Mouse (Mus musculus): ENCODE results near the gene Gclc.

Gclc gene

DNA sequence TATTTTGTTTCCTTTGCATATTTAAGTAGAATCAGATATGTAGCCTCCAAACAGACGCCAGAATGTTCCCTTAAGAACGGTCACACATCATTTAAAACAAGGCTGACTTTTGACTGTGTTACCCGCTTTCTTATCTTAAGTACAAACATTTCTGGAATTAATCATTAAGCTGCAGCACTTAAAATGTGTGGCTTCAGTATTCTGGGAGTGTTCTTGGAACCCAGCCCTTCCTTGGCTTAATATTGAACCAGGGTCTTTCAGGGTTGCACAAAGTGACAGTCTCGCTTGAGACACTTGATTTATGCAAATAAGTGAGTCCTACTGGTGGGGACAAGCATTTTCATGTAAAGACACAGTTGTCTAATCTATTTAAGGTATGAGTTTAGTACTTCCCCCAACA is 27.9 kb downstream of the Gclc start:
- DNase-seq (ENCODE audit: low read depth, low spot score) = no peak

DNA sequence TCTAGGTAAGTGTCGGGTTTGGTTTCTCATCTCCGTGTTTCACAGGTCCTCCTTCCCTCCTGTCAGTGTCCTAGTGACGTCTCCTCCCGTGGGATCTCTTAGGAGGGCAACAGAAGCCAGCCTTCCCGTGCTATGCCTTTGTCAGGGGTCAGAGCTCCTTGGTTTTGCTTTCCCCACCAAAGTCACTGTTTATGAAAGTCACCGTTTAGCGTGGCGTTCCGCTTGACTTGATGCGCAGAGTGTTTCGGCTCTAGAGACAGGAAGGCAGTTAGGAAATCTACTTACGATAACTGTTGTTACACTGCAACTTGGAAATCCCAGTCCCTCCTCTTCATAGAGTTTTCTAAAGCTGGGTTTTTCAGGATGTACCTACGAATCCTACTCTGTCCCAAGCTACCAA is 28.7 kb downstream of the Gclc start:
- DNase-seq (ENCODE audit: low read depth, low spot score) = no peak

DNA sequence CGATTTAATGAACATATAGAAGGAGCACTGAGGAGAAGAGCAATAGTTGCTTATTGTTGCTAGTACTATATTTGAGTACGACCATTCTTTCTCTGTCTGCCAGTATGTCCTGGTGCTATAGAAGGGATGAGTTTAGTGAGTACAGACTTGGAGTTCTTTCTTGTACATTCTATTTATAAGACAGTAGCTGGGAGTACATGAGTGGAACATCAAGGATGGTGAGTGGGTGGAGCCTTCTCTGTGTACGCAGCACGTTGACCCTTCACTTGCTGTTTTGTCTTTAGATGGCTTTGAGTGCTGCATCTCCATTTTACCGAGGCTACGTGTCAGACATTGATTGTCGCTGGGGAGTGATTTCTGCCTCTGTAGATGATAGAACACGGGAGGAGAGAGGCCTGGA is 31.1 kb downstream of the Gclc start:
- no peak for DNase-seq (ENCODE audit: low read depth, low spot score)

DNA sequence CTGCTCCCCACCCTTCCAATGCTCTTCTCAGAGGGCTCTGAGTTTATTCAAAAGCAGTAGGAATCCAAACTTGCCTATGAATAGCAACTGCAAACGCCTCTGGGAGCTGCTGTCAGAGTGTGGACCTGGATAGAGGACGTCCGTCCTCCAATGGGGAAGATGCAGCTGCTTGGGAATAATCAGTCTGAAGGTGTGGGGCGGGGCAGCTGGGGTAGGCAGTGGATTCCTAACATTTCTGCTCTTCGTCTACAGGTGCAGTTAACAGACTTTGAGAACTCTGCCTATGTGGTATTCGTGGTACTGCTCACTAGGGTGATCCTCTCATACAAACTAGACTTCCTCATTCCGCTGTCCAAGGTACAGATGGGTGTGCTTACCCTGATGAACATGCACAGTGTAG is 33.6 kb downstream of the Gclc start:
- DNase-seq (ENCODE audit: low read depth, low spot score) = no peak

DNA sequence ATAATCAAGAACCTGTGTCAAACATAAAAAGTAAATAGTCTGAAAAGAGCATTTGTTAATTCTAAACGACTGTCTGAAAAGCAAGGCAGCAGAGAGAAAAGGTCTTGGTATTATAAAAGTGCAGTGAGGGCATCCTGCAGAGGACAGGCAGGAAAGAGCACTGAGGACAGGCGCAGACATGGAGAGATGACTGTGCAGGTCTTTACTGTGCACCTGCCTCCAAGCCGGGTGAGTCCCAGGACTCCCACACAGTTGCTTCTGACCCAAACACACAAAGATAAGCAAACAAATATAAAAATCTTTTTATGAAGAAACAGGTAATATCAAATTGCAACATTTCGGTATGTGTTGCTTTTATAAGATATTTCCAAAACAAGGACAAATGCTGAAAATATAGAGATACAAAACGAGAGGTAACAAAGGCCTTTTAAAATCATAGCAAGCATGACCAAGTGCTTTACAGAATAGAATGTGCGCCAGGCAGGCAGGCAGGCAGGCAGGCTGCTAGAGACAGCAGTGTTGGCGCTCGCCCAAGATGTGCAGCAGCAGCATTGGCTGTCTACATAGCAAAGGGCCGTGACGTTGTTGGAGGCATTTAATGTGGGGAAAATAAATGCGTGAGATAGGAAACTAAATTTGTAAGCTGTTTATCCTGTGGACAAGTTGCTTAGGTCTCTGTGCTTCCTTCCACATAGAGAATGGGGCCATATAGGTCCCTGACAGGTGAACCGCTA is 35.4 kb downstream of the Gclc start:
- DNase-seq (ENCODE audit: low read depth, low spot score) = no peak

DNA sequence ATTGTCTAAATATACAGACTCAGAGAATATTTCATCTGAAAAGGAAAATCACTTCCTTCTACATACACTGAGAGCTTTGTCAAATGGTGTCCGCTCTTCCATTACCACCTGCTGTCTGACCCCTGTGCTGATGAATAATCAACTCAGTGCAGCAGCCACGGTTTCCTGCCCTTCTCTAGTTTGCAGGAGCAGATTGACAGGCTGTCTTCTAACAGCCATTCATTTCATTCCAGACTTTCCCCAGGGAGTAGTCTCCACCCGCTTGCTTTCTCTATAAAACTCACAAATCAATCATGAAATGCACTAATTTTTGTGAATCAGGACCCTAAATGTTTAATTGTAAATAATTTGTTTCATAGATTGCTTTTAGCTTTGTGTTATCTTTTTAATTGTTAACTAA is 39.5 kb downstream of the Gclc start:
- DNase-seq (ENCODE audit: low read depth, low spot score) = no peak

DNA sequence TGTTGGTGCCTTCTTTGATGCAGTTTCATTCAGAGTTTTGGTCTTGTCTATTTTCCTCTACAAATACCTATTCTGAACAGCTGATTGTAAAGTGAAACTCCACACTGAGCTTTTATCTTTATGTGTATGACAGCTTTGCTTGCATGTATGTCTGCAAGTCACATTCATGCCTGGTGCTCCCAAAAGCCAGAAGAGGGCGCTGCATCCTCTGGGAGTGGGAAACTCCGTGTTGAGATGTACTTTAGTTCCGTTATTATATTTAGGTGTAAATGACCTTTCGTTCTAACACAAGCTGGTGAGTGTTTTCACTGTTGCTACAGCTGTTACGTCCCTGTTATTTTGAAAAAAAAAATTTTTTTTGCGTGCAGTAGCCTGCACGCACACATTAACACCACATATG is 48.1 kb downstream of the Gclc start:
- no peak for DNase-seq (ENCODE audit: low read depth, low spot score)

DNA sequence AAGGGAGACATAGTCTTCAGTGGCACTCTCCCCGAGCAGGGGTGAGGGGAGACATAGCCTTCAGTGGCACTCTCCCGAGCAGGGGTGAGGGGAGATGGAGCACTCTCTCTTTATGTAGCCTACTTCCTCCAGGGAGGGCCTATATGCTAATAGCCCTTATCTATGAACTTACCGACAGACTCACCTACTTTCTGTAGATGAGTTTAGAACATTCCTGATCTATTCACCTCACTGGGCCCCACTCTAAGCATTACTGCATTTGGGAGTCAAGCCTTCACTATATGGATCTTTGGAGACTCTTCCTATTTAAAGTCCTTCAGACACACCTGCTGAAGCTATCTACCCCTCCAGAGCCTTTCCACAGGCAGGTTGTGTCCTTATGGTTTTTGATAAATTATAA is 52.1 kb downstream of the Gclc start:
- no peak for DNase-seq (ENCODE audit: low read depth, low spot score)

DNA sequence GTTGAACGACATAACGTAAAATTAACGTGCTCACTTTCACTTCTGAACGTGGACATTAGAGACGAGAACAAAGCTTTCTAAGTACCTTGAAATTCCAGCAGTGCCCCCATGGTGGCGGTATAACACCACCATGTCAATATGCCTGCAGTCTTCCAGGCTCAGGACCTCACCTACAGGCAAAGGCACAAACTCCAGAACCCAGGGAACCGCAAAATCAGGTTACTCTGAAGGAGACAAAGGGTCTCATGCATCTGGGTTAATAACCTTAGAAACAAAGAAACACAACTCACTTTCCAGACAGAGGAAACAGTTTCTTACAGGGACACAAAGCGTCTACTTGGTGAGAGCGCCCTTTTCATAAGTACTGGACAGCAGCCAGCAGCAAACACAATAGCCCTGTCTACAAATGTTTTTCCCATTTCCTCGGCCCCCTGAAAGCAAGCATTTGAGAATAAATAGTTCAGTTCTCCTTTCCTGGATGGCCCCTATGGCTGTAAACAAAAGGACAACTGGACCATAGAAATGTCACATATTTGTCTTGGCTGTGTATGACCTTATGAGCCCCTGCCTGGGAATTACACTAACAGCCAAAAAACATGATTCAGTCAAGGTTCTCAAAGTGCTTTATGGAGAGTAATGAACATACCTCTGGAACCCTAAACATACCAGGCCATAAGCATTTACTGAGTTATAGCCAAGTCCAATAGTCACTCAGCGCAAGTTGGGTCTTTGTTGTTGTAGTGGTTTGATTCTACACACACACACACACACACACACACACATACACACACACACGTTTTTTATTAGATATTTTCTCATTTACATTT is 52.7 kb downstream of the Gclc start:
- peak; percentile 50 for DNase-seq (ENCODE audit: low read depth, low spot score)

DNA sequence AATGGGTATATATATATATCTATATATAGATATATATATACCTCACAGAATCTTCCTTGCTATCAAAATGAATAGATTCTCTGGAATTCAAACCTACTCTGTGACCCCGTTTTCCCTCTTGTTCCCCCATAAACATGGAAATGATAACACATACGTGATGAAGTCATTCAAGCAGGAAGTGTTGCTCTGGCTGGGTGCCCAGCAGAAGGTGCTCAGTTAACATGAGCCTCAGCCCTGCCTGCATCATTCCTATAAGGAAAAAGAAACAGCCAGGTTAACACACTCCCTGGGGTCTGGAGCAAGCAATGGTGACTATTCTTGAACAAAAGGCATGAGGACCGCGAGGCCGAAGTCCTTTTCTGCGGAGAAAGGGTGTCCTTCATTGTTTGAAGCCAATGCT is 54.1 kb downstream of the Gclc start:
- no peak for DNase-seq (ENCODE audit: low read depth, low spot score)

DNA sequence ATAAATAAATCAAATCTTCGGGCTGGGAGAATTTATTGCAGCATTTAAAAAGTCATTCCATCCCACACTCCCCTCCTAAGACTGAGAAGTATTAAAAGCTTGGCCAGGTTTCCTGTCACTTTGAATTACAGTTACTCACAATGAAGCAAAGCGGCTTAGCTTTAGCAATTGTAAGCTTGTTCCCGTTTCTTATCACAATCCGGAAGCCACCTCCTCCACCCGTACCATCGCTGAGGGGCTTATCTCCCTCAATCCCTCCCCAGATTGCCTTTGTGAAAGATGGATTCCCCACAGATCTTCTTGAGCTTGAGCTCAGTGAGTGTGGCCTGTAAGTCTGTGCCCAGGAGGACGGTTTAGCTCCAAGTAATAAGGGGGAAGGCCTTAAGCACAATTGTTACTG is 64.5 kb downstream of the Gclc start:
- DNase-seq (ENCODE audit: low read depth, low spot score) = no peak

DNA sequence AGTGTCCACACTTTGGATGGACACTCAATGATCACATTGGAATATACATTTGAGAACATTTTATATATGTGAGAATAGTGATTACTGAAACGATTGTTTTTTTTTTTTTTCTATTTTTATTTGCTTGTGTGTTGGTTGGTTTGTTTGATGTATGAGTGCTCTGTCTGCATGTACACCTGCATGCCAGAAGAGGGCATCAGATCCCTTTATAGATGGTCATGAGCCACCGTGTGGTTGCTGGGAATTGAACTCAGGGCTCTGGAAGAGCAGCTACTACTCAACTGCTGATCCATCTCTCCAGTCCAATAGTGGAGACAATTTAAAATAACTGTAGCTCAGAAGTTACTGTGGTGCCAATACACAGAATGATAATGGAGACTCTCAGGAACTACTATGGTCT is 65.0 kb downstream of the Gclc start:
- DNase-seq (ENCODE audit: low read depth, low spot score) = no peak

DNA sequence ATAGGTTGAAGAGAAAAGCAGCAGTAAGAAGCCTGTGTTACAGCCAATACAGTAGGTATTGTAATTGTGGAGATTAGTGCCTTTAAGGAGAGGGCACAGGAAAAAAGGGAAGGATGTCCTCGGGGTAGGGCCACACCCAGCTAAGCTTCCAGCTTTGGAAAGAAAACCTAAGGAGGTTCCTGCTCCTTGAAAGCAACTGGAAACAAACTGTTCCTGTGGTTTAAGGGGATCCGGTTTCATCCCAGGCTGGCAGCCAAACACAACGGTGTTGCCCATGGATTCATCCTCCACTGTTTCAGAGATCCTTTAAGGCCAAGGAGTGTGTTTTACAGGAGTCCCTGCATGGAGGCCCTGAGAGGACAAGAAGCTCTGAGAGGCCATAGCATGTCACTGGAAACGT is 66.5 kb downstream of the Gclc start:
- DNase-seq (ENCODE audit: low read depth, low spot score) = no peak

DNA sequence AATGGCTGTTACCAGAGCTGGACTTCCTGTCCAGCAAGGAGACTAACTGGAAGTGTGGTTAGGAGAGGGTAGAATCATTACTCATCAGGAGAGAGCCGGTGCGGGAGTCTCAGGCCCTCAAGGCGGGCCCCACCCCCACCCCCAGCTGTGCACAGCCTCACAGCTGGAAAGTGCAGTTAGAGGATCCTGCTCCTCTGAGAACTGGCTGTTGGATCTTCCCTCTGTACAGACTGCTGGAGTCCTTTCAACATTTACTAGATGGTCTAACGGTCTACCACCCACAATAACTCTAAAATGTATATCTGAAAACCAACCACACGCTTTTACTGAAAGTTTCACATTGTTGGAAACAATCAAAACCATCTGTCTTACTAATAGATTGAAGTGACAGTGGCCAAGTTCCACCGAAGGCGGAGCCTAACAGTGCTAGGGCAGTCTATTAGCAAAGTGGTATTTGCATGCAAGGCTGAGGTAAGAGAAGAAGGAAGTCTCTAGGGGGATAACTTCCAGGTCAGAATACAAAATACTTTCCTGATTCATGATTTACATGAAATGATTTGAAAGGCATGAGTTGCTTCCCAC is 71.1 kb downstream of the Gclc start:
- no peak for DNase-seq (ENCODE audit: low read depth, low spot score)

DNA sequence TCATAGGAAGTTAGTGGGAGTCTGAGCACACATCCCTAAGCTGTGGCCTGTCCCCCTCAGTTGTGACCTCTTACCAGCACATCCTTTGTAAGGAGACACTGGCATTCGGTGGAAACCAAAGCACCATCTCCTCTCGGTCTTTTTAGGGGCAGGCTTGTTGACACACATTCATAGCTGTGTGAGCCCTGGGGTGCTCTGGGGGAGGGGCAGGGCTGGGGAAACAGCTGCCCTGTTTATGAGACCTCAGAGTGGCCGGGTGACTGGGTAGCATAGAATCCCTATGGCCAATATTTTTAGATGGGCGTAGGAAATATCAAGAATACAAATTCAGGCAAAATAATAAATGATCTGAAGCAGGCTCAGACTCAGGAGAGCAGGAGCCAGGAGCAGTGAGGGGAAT is 71.9 kb downstream of the Gclc start:
- no peak for DNase-seq (ENCODE audit: low read depth, low spot score)

DNA sequence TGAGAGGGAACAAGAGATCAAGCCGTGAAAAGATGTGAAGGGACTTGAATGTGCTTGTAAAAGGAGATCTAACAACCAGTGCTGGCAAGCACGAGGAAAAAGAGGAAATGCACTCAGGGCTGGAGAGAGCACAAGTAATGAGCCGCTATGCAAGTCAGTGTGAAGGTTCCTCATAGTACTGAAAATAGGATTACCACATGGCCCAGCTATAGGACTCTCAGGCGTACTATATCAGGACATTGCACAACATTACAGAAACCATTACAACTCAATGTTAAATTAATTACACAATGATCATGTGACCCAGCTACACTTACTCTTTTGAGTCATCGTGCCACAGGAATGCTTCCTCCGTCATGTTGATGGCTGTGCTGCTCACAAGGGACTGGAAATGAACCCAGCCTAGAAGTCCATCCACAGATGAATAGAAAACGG is 74.2 kb downstream of the Gclc start:
- DNase-seq (ENCODE audit: low read depth, low spot score) = no peak

DNA sequence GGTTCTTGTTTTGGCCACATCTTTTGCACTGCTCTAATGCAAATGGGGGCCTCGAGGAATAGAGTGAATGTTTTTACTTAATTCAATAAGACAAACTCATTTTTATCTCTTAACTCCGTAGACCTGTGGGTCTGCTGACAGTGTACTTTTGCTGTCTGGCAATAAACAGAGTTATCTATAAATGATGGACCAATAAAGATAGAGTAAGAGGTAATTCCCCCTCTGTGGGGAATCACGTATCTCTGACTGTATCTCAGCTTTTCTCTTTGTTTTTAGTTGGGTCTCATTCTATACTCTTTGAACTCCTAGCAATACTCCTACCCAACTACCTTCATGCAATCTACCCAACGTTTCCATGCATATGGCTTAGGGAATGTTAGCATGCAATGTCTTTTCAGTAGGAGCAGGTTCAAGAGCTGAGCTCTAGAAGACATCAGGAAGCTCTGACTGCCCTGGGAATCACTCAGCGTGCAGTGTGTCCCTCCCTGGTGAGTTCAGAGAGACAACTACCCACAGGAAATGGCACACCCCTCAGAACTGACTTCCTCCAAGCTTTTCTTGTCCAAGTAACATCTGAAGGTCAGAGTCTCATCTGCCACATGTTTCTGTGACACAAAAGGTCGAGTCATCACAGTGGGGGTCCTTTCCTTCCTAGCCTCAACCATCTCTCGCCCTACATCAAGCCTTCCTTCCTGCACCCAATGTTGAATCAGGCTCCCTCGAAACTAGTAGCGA is 80.1 kb downstream of the Gclc start:
- DNase-seq (ENCODE audit: low read depth, low spot score) = no peak

DNA sequence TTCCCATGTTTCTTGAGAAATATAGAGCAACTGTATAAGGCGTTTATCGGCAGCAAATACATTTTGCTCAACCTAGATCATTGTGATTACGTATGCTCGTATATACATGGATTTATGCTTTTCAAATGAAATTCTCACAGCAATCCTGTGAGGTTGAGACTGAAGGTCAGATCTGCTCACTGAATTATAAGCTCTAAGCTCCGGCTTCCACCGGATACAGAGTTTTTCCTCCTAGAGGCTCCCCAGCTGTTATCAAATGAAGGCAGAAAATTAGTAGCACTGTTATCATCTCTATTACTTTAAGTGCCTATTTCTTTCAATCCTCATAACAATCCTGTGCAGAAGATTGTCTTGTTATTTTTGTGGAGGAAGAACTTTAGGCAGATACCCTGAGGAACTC is 80.8 kb downstream of the Gclc start:
- DNase-seq (ENCODE audit: low read depth, low spot score) = no peak

DNA sequence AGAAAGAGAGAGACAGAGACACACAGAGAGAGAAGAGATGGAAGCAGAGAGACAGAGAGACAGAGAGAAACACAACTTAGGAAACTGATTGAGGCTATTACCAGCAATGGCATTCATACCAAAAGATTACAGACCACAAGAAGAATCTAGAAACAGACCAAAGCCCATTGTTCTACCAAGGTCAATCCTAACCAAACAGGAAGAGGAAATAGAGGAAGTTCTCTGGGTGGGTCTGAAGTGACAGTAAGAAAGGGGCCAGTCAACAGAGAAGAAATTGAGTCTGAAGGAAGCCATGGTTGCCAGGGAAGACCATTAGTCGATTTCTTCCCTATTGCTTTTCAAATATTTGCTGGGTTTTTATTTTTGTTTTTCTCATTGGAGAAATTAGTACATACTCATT is 81.4 kb downstream of the Gclc start:
- DNase-seq (ENCODE audit: low read depth, low spot score) = no peak

DNA sequence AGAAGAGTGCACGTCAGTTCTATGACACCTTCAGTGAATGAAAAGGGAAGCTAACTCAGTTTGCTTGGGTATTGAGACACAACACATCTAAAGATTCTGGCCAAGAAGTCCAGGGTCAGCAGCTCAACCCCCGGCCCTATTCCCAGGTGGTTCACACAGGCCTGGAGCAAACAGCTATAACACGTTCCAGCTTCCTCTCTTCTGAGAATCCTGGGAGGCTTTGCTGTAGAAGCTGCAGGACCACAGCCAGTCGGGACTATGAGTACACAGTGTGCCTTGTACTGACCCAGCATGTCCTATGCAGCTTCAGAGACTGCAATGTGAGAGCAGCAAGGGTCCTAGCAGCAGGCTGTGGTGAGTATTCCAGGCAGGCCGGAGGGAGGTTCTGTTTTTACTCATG is 84.3 kb downstream of the Gclc start:
- DNase-seq (ENCODE audit: low read depth, low spot score) = no peak

All from WW6 (cell line).